In the genomic region with DNA sequence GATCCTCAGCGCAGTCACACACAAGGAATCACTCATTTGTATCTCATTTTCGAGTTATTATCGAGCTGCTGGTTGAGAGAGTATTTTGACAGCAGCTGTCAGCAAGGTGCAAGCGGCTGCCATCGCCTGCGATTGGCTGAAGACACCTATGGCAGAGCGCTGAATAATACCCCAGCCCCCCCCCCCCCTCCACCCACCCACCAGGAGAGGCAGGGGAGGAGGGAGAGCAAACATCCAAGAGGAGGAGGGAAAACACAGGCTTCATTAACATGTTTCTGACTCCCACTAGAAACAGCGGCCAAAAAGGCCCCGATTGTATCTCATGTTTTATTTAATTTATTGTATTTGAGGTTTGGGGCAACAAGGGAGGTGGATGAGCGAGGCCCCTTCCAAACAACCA, we compare ENCODE assay signal across 21 mouse cellular contexts. TPM values are rescaled to one million over a fixed set of nuclear protein-coding genes. Genes with fewer than 3 reads are reported as not detected.
DNase-seq lines count a peak whose midpoint lies in the region; ATAC-seq and TF ChIP-seq lines count a peak whose summit lies in the region.
"Had no signal": no experiment of that assay in that cellular context is flagged by ENCODE, and none has a peak within 500 bp of the region (broad histone marks: within the 10 kb centered on the region; RNA-seq: fewer than 3 reads in every experiment).

No protein-coding gene starts in this region.

- DNase-seq in hindbrain, embryonic 10.5 days (ENCODE audit: low spot score) = no peak
- DNase-seq in hindbrain, embryonic 11.5 days (ENCODE audit: low spot score) = no peak
- no peak for DNase-seq in midbrain, postnatal 0 days (ENCODE audit: low spot score)
- DNase-seq in cerebellum, postnatal 4 days (ENCODE audit: low spot score in 2 of 2) = no peak
- DNase-seq in layer of hippocampus, adult 18-20 months (ENCODE audit: low spot score in 2 of 2) = no peak
- no peak for DNase-seq in cerebellum, adult 8-10 months
- DNase-seq: B cell, adult 2 months; cerebellum, postnatal 10 days; gastrocnemius, postnatal 10 days; heart, adult 2 months; heart, postnatal 14 days; kidney, adult 11 months; kidney, postnatal 10 days; layer of hippocampus, adult 9-11 months; right cerebral cortex, postnatal 4 days; thymus, adult 2 months had no signal

- no peak overlapping the region for H3K4me2 ChIP-seq in hindbrain, embryonic 11.5 days (replicated peaks; ENCODE audit: low read depth, low read length)
- H3K4me2 ChIP-seq in forebrain, embryonic 13.5 days = no peak overlapping the region
- H3K4me2 ChIP-seq in hindbrain, embryonic 16.5 days (ENCODE audit: low read length) = no peak overlapping the region
- no peak overlapping the region for H3K4me2 ChIP-seq in midbrain, postnatal 0 days (ENCODE audit: low read depth, low read length, poor library complexity, severe bottlenecking)
- H3K4me2 ChIP-seq: liver, embryonic 12.5 days; lung, embryonic 15.5 days had no signal

- no peak overlapping the region for H3K4me3 ChIP-seq in hindbrain, embryonic 10.5 days
- H3K4me3 ChIP-seq in hindbrain, embryonic 11.5 days (ENCODE audit: low read depth, low read length) = no peak overlapping the region
- no peak overlapping the region for H3K4me3 ChIP-seq in forebrain, embryonic 13.5 days
- no peak overlapping the region for H3K4me3 ChIP-seq in hindbrain, embryonic 16.5 days (ENCODE audit: low read length)
- H3K4me3 ChIP-seq in midbrain, postnatal 0 days (ENCODE audit: low read depth, low read length) = no peak overlapping the region
- H3K4me3 ChIP-seq: liver, embryonic 12.5 days; lung, embryonic 15.5 days had no signal

- H3K9me3 ChIP-seq in hindbrain, embryonic 10.5 days = no peaks in the 10 kb centered on the region
- no peaks in the 10 kb centered on the region for H3K9me3 ChIP-seq in hindbrain, embryonic 11.5 days (ENCODE audit: control insufficient read depth, low read length)
- no peaks in the 10 kb centered on the region for H3K9me3 ChIP-seq in forebrain, embryonic 13.5 days (replicated peaks)
- no peaks in the 10 kb centered on the region for H3K9me3 ChIP-seq in hindbrain, embryonic 16.5 days (ENCODE audit: control insufficient read depth, low read length)
- H3K9me3 ChIP-seq in midbrain, postnatal 0 days (ENCODE audit: low read length) = no peaks in the 10 kb centered on the region
- H3K9me3 ChIP-seq: liver, embryonic 12.5 days; lung, embryonic 15.5 days had no signal

- H3K27ac ChIP-seq in hindbrain, embryonic 10.5 days = peak overlapping the region; percentile 71
- H3K27ac ChIP-seq in hindbrain, embryonic 11.5 days (ENCODE audit: low read depth, low read length) = no peak overlapping the region
- peak overlapping the region; percentile 73 for H3K27ac ChIP-seq in forebrain, embryonic 13.5 days
- peak overlapping the region; percentile 69 for H3K27ac ChIP-seq in hindbrain, embryonic 16.5 days (ENCODE audit: low read depth, low read length)
- H3K27ac ChIP-seq in midbrain, postnatal 0 days (ENCODE audit: low read depth, low read length) = no peak overlapping the region
- H3K27ac ChIP-seq: liver, embryonic 12.5 days; lung, embryonic 15.5 days had no signal

- no peak overlapping the region for H3K9ac ChIP-seq in hindbrain, embryonic 11.5 days (ENCODE audit: low read depth, low read length)
- 0 out of 2 replicates have a peak overlapping the region, but pooled peaks have one; percentile 37 for H3K9ac ChIP-seq in forebrain, embryonic 13.5 days
- H3K9ac ChIP-seq in hindbrain, embryonic 16.5 days (ENCODE audit: low read depth, low read length) = no peak overlapping the region
- H3K9ac ChIP-seq in midbrain, postnatal 0 days (replicated peaks; ENCODE audit: low read length, poor library complexity, severe bottlenecking) = peak overlapping the region; percentile 48; the same call in 1 of the 2 replicates
- H3K9ac ChIP-seq: liver, embryonic 12.5 days; lung, embryonic 15.5 days had no signal

- H3K36me3 ChIP-seq in hindbrain, embryonic 10.5 days = peaks cover 13% of the 10 kb centered on the region; the same call in 1 of the 2 replicates
- H3K36me3 ChIP-seq in hindbrain, embryonic 11.5 days (ENCODE audit: control insufficient read depth, insufficient read depth, low read length) = no peaks in the 10 kb centered on the region
- H3K36me3 ChIP-seq in forebrain, embryonic 13.5 days (ENCODE audit: poor library complexity, severe bottlenecking) = peaks cover 1% of the 10 kb centered on the region; the same call in 1 of the 2 replicates
- no peaks in the 10 kb centered on the region for H3K36me3 ChIP-seq in hindbrain, embryonic 16.5 days (ENCODE audit: control insufficient read depth, insufficient read depth, low read length)
- H3K36me3 ChIP-seq in midbrain, postnatal 0 days (ENCODE audit: insufficient read depth, low read length) = no peaks in the 10 kb centered on the region

- H3K4me1 ChIP-seq in hindbrain, embryonic 10.5 days (replicated peaks) = peaks cover 30% of the 10 kb centered on the region
- H3K4me1 ChIP-seq in hindbrain, embryonic 11.5 days (replicated peaks; ENCODE audit: control insufficient read depth, insufficient read depth, low read length) = peaks cover 2% of the 10 kb centered on the region; the same call in 1 of the 2 replicates
- H3K4me1 ChIP-seq in forebrain, embryonic 13.5 days = peaks cover 32% of the 10 kb centered on the region
- H3K4me1 ChIP-seq in hindbrain, embryonic 16.5 days (ENCODE audit: control insufficient read depth, insufficient read depth, low read depth, low read length) = peaks cover 9% of the 10 kb centered on the region
- H3K4me1 ChIP-seq in midbrain, postnatal 0 days (ENCODE audit: insufficient read depth, low read length) = 0 out of 2 replicates have a peak, but pooled peaks cover 6% of the 10 kb centered on the region
- H3K4me1 ChIP-seq: lung, embryonic 15.5 days had no signal

- 0 out of 2 replicates have a peak, but pooled peaks cover under 1% of the 10 kb centered on the region for H3K27me3 ChIP-seq in hindbrain, embryonic 10.5 days (ENCODE audit: insufficient read depth, poor library complexity, severe bottlenecking)
- H3K27me3 ChIP-seq in hindbrain, embryonic 11.5 days (ENCODE audit: control insufficient read depth, insufficient read depth, low read length) = no peaks in the 10 kb centered on the region
- H3K27me3 ChIP-seq in forebrain, embryonic 13.5 days = no peaks in the 10 kb centered on the region
- no peaks in the 10 kb centered on the region for H3K27me3 ChIP-seq in hindbrain, embryonic 16.5 days (replicated peaks; ENCODE audit: control insufficient read depth, insufficient read depth, low read length)
- H3K27me3 ChIP-seq in midbrain, postnatal 0 days (ENCODE audit: insufficient read depth, low read length) = no peaks in the 10 kb centered on the region
- H3K27me3 ChIP-seq: liver, embryonic 12.5 days; lung, embryonic 15.5 days; Patski had no signal

- no peak for ATAC-seq in hindbrain, embryonic 11.5 days (ENCODE audit: low FRiP score)
- peak; percentile 66 for ATAC-seq in forebrain, embryonic 13.5 days
- ATAC-seq in hindbrain, embryonic 16.5 days = no peak
- no peak for ATAC-seq in midbrain, postnatal 0 days (ENCODE audit: low FRiP score)
- ATAC-seq: liver, embryonic 12.5 days; Patski had no signal

- TF ChIP-seq CTCF in midbrain, postnatal 0 days (IDR thresholded peaks at IDR 0.05) = no peak

- 70% methylated on average over 10 of the region's 10 CpGs for WGBS in hindbrain, embryonic 10.5 days
- 69% methylated on average over 10 of the region's 10 CpGs for WGBS in hindbrain, embryonic 11.5 days
- 40% methylated on average over 10 of the region's 10 CpGs for WGBS in forebrain, embryonic 13.5 days
- 45% methylated on average over 10 of the region's 10 CpGs for WGBS in hindbrain, embryonic 16.5 days
- WGBS in midbrain, postnatal 0 days = 37% methylated on average over 10 of the region's 10 CpGs

RNA-seq across cellular contexts. Expression of a gene that starts 39.4 kb away (rescaled TPM):
- polyA plus RNA-seq in hindbrain, embryonic 10.5 days (2016; fragmentation: Nextera tagmentation; extraction: Ambion mirVana) = 27.6 and 31.9 TPM in 2 replicates
- polyA plus RNA-seq in hindbrain, embryonic 11.5 days (2014; fragmentation: Nextera tagmentation; extraction: Ambion mirVana) = 23.0 and 28.7 TPM in 2 replicates
- polyA plus RNA-seq in forebrain, embryonic 13.5 days (2015; fragmentation: Nextera tagmentation; extraction: Ambion mirVana) = 17.8 and 20.2 TPM in 2 replicates
- 21.4 and 21.9 TPM in 2 replicates for polyA plus RNA-seq in hindbrain, embryonic 16.5 days (2015; fragmentation: Nextera tagmentation; extraction: Ambion mirVana)
- 34.5 and 34.7 TPM in 2 replicates for total RNA-seq in midbrain, postnatal 0 days (2014; rRNA removed)
- polyA plus RNA-seq in midbrain, postnatal 0 days (2015; fragmentation: Nextera tagmentation; extraction: Ambion mirVana) = 17.5 and 17.9 TPM in 2 replicates
- 10 to 100 TPM; 18.7 to 21.4 TPM for total RNA-seq in layer of hippocampus, adult 18-20 months (2021)

Comparison
In these comparisons a context has a peak if more than half of its experiments do, and no peak if none do; other contexts are left out.
1. H3K27ac ChIP-seq: peak in hindbrain, embryonic 10.5 days (single experiment), forebrain, embryonic 13.5 days (single experiment) and hindbrain, embryonic 16.5 days (single experiment); none in hindbrain, embryonic 11.5 days (single experiment) and midbrain, postnatal 0 days (single experiment).
2. H3K9ac ChIP-seq: peak in forebrain, embryonic 13.5 days (single experiment) and midbrain, postnatal 0 days (single experiment); none in hindbrain, embryonic 11.5 days (single experiment) and hindbrain, embryonic 16.5 days (single experiment).